Mouse (Mus musculus): Measurements from ENCODE around the gene Atp6v0b.

Gene Atp6v0b

DNA sequence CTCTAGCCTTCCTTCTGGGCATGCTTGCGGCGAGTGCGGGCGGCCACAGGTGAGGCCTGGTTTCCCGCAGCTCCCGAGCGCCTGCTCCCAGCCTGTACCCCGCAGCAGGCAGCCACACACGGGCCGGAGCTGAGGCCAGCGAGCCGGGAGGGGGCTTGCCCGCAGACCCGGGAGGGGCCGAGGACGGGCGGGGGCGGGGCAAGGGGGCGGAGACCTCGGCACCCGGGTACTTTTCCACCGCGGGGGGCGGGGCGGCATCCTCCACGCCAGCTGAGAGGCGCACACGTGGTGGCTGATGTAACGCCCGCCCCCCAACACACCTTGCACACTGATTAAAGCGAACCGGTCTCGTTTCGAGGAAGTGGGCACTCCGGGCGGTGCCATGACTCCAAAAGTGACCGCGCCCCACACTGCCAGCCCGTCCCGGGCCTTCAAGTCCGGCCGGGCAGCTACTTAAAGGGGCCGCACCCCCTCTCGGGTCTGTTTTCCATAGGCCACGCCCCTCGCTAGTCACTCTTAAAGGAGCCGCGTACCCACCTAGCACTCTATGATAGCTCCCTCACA is 50.8 kb downstream of the Atp6v0b start:
- peak; percentile 80 for DNase-seq (ENCODE audit: low read depth, low spot score)

DNA sequence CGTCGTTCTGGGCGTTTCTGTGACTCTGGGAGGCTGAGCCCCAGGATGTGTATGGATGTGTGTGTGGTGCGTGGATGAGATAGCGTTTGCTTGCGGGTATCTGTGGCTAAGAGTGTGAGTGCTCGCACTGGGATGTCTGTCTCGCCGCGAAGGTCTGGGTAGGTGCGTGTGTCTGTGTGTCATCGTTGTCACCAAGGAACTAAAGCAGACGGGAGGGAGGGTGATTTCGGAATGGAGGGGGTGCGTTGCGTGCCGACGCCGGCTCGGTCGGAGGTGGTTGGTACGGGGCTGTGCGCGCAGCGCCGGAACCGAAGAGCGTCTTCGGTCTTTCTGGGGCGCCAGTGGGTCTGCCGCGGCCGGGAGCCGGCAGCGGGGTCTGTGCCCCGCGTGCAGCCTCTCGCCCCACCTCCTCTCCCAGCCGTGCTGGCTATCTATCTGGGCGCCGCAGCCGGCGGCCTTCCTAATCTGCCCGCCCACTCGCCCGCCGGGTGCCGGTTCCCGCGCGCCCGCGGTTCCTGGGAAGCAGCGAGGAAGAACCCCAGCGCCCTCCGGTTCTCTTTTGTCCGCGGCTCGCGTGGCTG is 51.5 kb downstream of the Atp6v0b start:
- no peak for DNase-seq (ENCODE audit: low read depth, low spot score)

DNA sequence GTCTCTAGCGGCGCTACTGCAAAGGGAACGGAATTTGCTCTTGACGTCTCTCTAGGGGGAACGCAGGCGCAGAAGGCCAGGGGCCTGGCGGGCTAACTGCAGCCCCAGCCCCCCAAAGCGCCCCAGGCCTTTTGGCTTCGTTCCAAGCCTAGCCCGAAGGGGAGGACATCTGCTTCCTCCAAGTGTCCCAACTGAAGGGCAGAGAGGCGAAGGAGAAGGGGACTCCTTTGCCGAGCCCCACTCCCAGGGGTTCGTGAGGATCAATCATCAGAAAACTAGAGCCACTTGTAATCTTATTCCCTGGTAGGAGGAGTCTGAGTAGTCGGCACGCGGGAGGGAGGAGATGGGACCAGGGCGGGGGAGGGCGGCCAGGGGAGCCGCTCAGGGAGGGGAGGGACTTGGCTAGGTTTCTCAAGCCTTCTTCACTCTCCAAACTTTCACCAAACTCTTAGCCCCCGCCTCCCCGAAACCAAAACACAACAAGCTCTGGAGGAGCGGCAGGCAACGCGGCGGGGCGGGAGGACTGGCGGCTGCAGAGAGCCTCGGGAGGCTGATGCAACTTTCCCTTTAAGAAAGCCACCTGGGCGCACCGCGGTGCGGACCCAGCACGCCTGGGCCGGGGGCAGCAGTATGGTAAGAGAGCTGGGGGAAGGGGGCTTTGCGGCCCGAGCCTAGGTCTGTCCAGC is 52.1 kb downstream of the Atp6v0b start:
- peak; percentile 66 for DNase-seq (ENCODE audit: low read depth, low spot score)

DNA sequence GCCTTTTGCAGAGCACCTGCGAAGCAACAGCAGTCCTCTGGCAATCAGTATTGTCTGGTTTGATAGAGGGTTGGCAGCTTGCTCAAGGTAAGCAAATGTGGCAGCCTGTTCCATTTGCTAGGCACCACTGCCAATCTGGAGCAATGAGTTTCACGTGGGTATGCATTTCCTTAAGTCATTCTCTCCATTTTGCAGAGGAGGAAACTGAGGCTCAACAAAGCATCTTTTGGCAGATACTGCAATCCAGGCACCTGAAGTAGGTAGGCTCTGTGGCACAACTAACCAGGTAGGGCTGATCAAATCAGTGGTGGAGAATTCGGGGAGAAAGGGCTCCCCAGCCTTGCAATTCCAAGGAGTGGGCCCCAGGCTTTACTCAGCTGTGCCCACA is 52.7 kb downstream of the Atp6v0b start, which contains the start of gene Slc6a9:
Gene Slc6a9, plus strand, starts transcription at position 50 of the 388 bp plus-strand sequence.
- DNase-seq (ENCODE audit: low read depth, low spot score): no peak
